Mouse (Mus musculus): ENCODE data around the gene Bri3. TPM values are rescaled to one million over a fixed set of nuclear protein-coding genes. Genes with fewer than 3 reads are reported as not detected.

The Bri3 gene
- polyA plus RNA-seq, 1 experiment from 2014 or later, result 116 TPM

DNA sequence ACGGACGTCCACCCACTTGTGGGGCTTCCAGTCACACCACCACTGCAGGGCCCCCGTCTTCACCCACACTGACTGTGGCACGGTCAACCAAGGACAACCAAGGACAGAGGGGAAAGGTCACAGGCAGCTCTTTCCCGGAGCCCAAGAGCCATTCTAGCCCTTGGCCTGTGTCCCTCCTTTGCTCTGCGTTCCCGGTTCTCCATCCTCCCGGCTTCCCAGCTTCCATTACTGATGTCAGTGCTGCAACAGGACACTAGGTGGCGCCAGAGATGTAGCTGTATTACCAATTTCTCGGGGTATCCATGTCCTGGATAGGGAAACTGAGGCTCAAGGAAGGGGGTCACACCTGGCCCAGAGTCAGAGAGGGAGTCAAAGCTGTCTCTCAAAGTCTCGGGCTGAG is 36.8 kb upstream of the Bri3 start:
- DNase-seq (ENCODE audit: low spot score), result peak; percentile 63
- Histone ChIP-seq H3K9ac (replicated peaks; ENCODE audit: low read length) (no peak overlapping the region), H3K27ac (replicated peaks; ENCODE audit: low read depth, low read length) (no peak overlapping the region), H3K27me3 (ENCODE audit: control insufficient read depth, insufficient read depth, low read length) (no peaks in the 10 kb centered on the region), H3K36me3 (replicated peaks; ENCODE audit: control insufficient read depth, insufficient read depth, low read depth, low read length) (no peaks in the 10 kb centered on the region; the same call in 1 of the 2 replicates), H3K4me1 (ENCODE audit: control insufficient read depth, insufficient read depth, low read length) (no peaks in the 10 kb centered on the region), H3K4me2 (ENCODE audit: low read depth, low read length) (no peak overlapping the region), H3K4me3 (ENCODE audit: low read depth, low read length) (no peak overlapping the region), H3K9me3 (replicated peaks; ENCODE audit: control insufficient read depth, low read length) (no peaks in the 10 kb centered on the region)
- no peak for ATAC-seq (replicated peaks; ENCODE audit: insufficient number of reproducible peaks, low FRiP score, low TSS enrichment, low read depth)
- 49% methylated on average over 11 of the region's 11 CpGs for WGBS

DNA sequence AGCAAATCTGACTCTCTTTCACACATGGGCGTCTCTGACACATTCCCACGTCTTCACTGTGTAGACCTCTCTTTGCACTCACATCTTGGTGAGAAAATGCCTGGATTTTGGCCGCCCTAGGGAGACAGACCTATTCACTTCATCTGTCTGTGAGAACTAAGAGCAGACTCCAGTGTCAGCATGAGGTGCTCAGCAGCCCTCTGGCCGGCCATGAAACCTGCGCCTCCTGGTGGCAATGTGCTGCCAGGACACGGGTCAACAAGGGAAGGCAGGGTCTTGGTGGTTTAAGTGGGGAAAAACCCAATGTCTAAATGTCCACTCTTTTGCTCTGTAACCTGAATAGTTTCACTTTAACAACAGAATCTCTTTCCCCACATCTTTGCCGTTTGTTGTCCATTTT is 29.8 kb upstream of the Bri3 start:
- 27% methylated on average over 7 of the region's 7 CpGs for WGBS

DNA sequence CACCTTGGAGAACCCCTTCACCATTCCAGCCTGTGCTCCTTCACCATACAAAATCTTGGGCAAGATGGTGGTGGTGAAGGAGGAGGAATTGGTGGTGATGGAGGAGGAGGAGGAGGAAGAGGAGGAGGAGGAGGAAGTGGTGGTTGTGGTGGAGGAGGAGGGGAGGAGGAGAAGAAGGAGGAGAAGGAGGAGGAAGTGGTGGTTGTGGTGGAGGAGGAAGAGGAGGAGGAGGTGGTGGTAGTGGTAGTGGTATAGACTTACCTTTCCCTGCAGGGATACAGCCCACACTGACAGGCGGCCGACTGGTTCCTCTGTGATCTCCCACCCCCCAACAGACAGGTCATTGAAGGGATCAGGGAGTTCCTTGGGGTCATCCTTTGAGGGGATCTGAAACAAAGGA is 28.2 kb upstream of the Bri3 start:
- no peaks in the 10 kb centered on the region for H3K27me3 ChIP-seq (ENCODE audit: control insufficient read depth, insufficient read depth, low read length)
- no peak overlapping the region for H3K9ac ChIP-seq (replicated peaks; ENCODE audit: low read length)
- 80% methylated on average over 2 of the region's 2 CpGs for WGBS
- no peak for DNase-seq (ENCODE audit: low spot score)
- no peaks in the 10 kb centered on the region for H3K9me3 ChIP-seq (replicated peaks; ENCODE audit: control insufficient read depth, low read length)
- ATAC-seq (replicated peaks; ENCODE audit: insufficient number of reproducible peaks, low FRiP score, low TSS enrichment, low read depth), result no peak
- H3K4me1 ChIP-seq (ENCODE audit: control insufficient read depth, insufficient read depth, low read length), result no peaks in the 10 kb centered on the region
- H3K4me3 ChIP-seq (ENCODE audit: low read depth, low read length), result no peak overlapping the region
- no peak overlapping the region for H3K27ac ChIP-seq (replicated peaks; ENCODE audit: low read depth, low read length)
- no peak overlapping the region for H3K4me2 ChIP-seq (ENCODE audit: low read depth, low read length)
- no peaks in the 10 kb centered on the region; the same call in 1 of the 2 replicates for H3K36me3 ChIP-seq (replicated peaks; ENCODE audit: control insufficient read depth, insufficient read depth, low read depth, low read length)

More for the DNA sequence above, 29.8 kb upstream of the Bri3 start:
- Histone ChIP-seq H3K9ac (replicated peaks; ENCODE audit: low read length) (no peak overlapping the region), H3K36me3 (replicated peaks; ENCODE audit: control insufficient read depth, insufficient read depth, low read depth, low read length) (no peaks in the 10 kb centered on the region; the same call in 1 of the 2 replicates), H3K9me3 (replicated peaks; ENCODE audit: control insufficient read depth, low read length) (no peaks in the 10 kb centered on the region), H3K27me3 (ENCODE audit: control insufficient read depth, insufficient read depth, low read length) (no peaks in the 10 kb centered on the region), H3K4me3 (ENCODE audit: low read depth, low read length) (no peak overlapping the region), H3K4me1 (ENCODE audit: control insufficient read depth, insufficient read depth, low read length) (no peaks in the 10 kb centered on the region), H3K27ac (replicated peaks; ENCODE audit: low read depth, low read length) (no peak overlapping the region), H3K4me2 (ENCODE audit: low read depth, low read length) (no peak overlapping the region)
- DNase-seq (ENCODE audit: low spot score), result peak; percentile 68
- no peak for ATAC-seq (replicated peaks; ENCODE audit: insufficient number of reproducible peaks, low FRiP score, low TSS enrichment, low read depth)

DNA sequence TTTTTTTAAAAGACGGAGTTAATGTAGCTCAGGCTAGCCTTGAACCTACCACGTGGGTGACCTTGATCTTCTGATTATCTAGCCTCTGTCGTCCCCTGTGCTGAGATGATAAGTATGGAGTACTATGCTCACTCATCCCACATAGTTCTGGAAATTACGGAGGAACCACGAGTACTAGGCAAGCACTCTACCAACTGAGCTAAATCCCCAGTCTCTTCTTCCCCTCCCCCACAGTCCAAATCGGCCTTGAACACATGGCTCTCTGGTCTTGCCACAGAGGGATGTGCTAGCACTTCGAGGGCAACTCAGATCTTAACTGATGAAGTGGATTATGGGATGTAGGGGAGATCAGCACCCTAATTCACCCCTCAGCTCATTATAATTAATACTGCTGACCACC is 26.2 kb upstream of the Bri3 start:
- no peaks in the 10 kb centered on the region; the same call in 1 of the 2 replicates for H3K36me3 ChIP-seq (replicated peaks; ENCODE audit: control insufficient read depth, insufficient read depth, low read depth, low read length)
- DNase-seq (ENCODE audit: low spot score) (no peak), ATAC-seq (replicated peaks; ENCODE audit: insufficient number of reproducible peaks, low FRiP score, low TSS enrichment, low read depth) (no peak)
- no peaks in the 10 kb centered on the region for H3K4me1 ChIP-seq (ENCODE audit: control insufficient read depth, insufficient read depth, low read length)
- no peak overlapping the region for H3K4me2 ChIP-seq (ENCODE audit: low read depth, low read length)
- H3K27ac ChIP-seq (replicated peaks; ENCODE audit: low read depth, low read length), result no peak overlapping the region
- 91% methylated on average over 7 of the region's 7 CpGs for WGBS
- no peak overlapping the region for H3K9ac ChIP-seq (replicated peaks; ENCODE audit: low read length)
- H3K27me3 ChIP-seq (ENCODE audit: control insufficient read depth, insufficient read depth, low read length), result no peaks in the 10 kb centered on the region
- H3K9me3 ChIP-seq (replicated peaks; ENCODE audit: control insufficient read depth, low read length), result no peaks in the 10 kb centered on the region
- no peak overlapping the region for H3K4me3 ChIP-seq (ENCODE audit: low read depth, low read length)

DNA sequence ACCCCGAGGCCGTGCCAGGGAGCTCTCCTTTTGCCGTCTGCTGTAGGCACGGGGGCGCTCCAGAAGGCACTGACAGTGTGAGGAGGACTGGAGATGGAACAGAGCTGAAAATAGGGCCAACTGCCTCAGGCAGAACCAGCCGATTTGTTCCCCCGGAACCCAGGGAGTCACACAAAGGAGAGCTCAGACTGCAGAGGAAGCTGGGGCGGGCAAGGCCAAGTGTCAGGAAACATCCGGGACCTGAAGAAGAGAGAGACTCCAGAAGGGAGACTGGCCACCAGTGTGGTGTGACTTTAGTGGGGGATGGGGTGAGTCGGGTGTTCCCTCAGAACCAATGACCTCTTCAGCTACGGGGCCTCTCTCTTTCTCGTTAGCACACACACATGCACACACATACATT is 24.9 kb upstream of the Bri3 start:
- Histone ChIP-seq H3K27me3 (ENCODE audit: control insufficient read depth, insufficient read depth, low read length) (no peaks in the 10 kb centered on the region), H3K4me3 (ENCODE audit: low read depth, low read length) (no peak overlapping the region), H3K4me1 (ENCODE audit: control insufficient read depth, insufficient read depth, low read length) (no peaks in the 10 kb centered on the region), H3K27ac (replicated peaks; ENCODE audit: low read depth, low read length) (no peak overlapping the region), H3K4me2 (ENCODE audit: low read depth, low read length) (no peak overlapping the region), H3K9ac (replicated peaks; ENCODE audit: low read length) (no peak overlapping the region), H3K9me3 (replicated peaks; ENCODE audit: control insufficient read depth, low read length) (no peaks in the 10 kb centered on the region), H3K36me3 (replicated peaks; ENCODE audit: control insufficient read depth, insufficient read depth, low read depth, low read length) (no peaks in the 10 kb centered on the region)
- DNase-seq (ENCODE audit: low spot score), result peak; percentile 4
- no peak for ATAC-seq (replicated peaks; ENCODE audit: insufficient number of reproducible peaks, low FRiP score, low TSS enrichment, low read depth)
- WGBS, result 45% methylated on average over 12 of the region's 12 CpGs

DNA sequence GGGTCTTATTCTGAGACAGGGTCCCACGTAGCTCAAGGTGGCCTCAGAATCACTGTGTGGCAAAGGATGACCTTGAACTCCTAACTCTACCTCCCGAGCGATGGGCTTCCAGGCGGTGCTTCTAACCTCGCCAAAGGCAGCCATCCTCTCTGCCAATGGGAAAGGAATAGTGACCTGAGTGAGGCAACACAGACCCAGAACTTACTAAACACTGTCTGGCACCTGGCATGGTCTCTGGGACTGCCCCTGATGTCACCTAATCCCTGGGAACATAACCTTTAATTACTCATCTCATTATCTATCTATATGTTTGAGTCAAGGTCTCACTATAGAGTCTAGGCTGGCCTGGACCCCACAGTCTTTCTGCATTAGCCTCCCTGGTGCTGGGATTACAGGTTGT is 24.3 kb upstream of the Bri3 start:
- no peak for DNase-seq (ENCODE audit: low spot score)
- H3K4me1 ChIP-seq (ENCODE audit: control insufficient read depth, insufficient read depth, low read length), result no peaks in the 10 kb centered on the region
- H3K27ac ChIP-seq (replicated peaks; ENCODE audit: low read depth, low read length), result no peak overlapping the region
- no peak overlapping the region for H3K9ac ChIP-seq (replicated peaks; ENCODE audit: low read length)
- no peak overlapping the region for H3K4me2 ChIP-seq (ENCODE audit: low read depth, low read length)
- no peak for ATAC-seq (replicated peaks; ENCODE audit: insufficient number of reproducible peaks, low FRiP score, low TSS enrichment, low read depth)
- H3K27me3 ChIP-seq (ENCODE audit: control insufficient read depth, insufficient read depth, low read length), result no peaks in the 10 kb centered on the region
- H3K36me3 ChIP-seq (replicated peaks; ENCODE audit: control insufficient read depth, insufficient read depth, low read depth, low read length), result no peaks in the 10 kb centered on the region
- no peak overlapping the region for H3K4me3 ChIP-seq (ENCODE audit: low read depth, low read length)
- H3K9me3 ChIP-seq (replicated peaks; ENCODE audit: control insufficient read depth, low read length), result no peaks in the 10 kb centered on the region
- 86% methylated on average over 5 of the region's 5 CpGs for WGBS

DNA sequence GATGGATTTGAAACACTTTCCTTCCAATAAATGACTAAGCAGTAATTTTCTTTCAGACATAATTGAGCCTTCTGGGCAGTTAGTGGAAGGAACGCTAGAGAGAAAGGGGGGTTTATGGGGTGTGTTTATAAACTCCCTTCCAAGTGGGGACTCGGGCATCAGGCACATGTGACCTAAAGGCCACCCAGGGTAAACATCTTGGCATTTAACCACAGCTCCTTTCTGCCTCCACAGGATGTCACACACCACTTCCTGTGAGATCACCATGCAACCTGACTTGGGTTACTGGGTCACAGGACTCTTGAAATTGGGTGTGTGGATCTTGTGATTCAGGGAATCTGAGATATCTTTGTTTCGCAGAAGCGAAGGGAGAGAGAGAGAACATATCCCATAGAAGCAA is 22.9 kb upstream of the Bri3 start:
- no peaks in the 10 kb centered on the region; the same call in 1 of the 2 replicates for H3K4me1 ChIP-seq (ENCODE audit: control insufficient read depth, insufficient read depth, low read length)
- H3K27ac ChIP-seq (replicated peaks; ENCODE audit: low read depth, low read length), result no peak overlapping the region
- H3K9ac ChIP-seq (replicated peaks; ENCODE audit: low read length), result no peak overlapping the region
- H3K9me3 ChIP-seq (replicated peaks; ENCODE audit: control insufficient read depth, low read length), result no peaks in the 10 kb centered on the region
- no peaks in the 10 kb centered on the region for H3K36me3 ChIP-seq (replicated peaks; ENCODE audit: control insufficient read depth, insufficient read depth, low read depth, low read length)
- 58% methylated on average over 4 of the region's 4 CpGs for WGBS
- no peak overlapping the region for H3K4me3 ChIP-seq (ENCODE audit: low read depth, low read length)
- ATAC-seq (replicated peaks; ENCODE audit: insufficient number of reproducible peaks, low FRiP score, low TSS enrichment, low read depth) (no peak), DNase-seq (ENCODE audit: low spot score) (no peak)
- H3K4me2 ChIP-seq (ENCODE audit: low read depth, low read length), result no peak overlapping the region
- no peaks in the 10 kb centered on the region for H3K27me3 ChIP-seq (ENCODE audit: control insufficient read depth, insufficient read depth, low read length)

DNA sequence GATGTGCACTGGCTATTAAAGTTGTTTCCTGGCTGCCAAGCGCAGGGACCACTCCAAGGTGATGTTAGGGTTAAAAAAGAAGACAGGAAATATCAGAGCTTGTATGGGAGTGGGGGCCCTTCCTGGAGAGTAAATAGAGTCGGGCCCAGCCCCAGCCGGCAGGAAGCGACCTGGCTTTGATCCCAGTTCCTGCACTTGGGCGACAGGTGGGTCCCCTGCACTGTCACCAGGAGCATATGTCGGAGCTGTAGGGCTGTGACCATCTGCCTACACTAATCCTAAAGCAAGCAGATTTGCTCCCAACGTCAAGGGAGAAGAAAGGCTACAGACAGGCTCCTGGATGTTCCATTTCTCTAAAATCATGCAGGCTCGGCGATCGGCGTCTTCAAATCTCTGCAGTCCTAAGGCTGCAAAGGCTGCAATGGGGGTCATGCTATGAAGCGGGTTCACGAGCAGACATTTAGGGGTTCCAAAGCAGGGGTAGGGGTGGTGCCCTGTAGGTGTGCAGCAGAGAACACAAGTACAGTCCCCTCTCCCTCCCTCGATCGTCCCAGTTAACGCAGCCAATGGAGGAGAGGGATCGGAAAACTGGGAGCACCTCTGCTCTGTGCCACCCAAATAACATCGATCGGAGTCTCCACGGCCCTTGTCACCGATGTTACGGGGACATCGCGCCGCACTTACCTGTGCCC is 21.3 kb upstream of the Bri3 start:
- Histone ChIP-seq H3K4me1 (ENCODE audit: control insufficient read depth, insufficient read depth, low read length) (no peaks in the 10 kb centered on the region; the same call in 1 of the 2 replicates), H3K27ac (replicated peaks; ENCODE audit: low read depth, low read length) (no peak overlapping the region), H3K9me3 (replicated peaks; ENCODE audit: control insufficient read depth, low read length) (no peaks in the 10 kb centered on the region), H3K27me3 (ENCODE audit: control insufficient read depth, insufficient read depth, low read length) (no peaks in the 10 kb centered on the region), H3K4me2 (ENCODE audit: low read depth, low read length) (peak overlapping the region; percentile 84), H3K9ac (replicated peaks; ENCODE audit: low read length) (peak overlapping the region; percentile 70), H3K36me3 (replicated peaks; ENCODE audit: control insufficient read depth, insufficient read depth, low read depth, low read length) (no peaks in the 10 kb centered on the region), H3K4me3 (ENCODE audit: low read depth, low read length) (peak overlapping the region; percentile 68)
- ATAC-seq (replicated peaks; ENCODE audit: insufficient number of reproducible peaks, low FRiP score, low TSS enrichment, low read depth) (no peak; the same call in 1 of the 2 replicates), DNase-seq (ENCODE audit: low spot score) (no peak)
- 4% methylated on average over 25 of the region's 25 CpGs for WGBS

Data from embryonic facial prominence, embryonic 11.5 days (tissue).